Mouse (Mus musculus): Measurements from ENCODE around the gene Ankrd13d.

GRCm38 (mm10) chr19:4303640-4303995 is 20.7 kb upstream of the Ankrd13d start:
- TF ChIP-seq EP300 (IDR thresholded peaks at IDR 0.05; ENCODE audit: low read depth) (no peak), CTCF (IDR thresholded peaks at IDR 0.05; ENCODE audit: low read depth) (no peak)

Measured in heart, postnatal 0 days (tissue).